Comparison of ENCODE assay signal across 9 mouse cellular contexts in the genomic region with DNA sequence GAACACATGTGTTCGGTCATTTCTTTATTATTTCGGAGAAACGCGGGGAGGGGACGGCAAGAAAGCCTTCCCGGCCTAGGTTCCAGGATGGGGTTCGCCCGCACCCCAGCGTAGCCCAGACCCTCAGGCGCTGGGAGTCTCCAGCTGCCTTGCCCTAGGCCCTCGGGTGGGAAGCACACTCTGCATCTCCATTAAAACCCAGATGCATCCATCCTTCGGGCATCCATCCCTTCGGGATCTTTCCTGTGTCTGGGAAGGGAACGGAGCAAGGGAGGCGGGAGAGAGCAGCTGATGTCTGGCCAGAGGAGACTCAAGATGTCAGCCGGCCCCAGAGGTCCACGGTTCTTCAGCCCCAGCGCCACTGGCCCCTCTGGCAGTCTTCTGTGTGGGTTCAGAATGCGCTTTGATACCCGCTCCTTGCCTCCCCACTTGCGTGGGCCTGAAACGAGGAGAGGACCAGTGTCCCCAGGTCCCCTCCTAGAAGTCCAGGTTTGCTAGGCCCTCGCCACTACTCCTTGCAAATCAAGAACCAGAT. TPM values are rescaled to one million over a fixed set of nuclear protein-coding genes. Genes with fewer than 3 reads are reported as not detected.
A peak's percentile ranks its signal among the peaks of the same experiment; 100 is the strongest.
DNase-seq lines count a peak whose midpoint lies in the region; ATAC-seq and TF ChIP-seq lines count a peak whose summit lies in the region.
"Had no signal": no experiment of that assay in that cellular context is flagged by ENCODE, and none has a peak within 500 bp of the region (broad histone marks: within the 10 kb centered on the region; RNA-seq: fewer than 3 reads in every experiment).

No protein-coding gene starts in this region.

- no peak for TF ChIP-seq CTCF in cerebellum, adult 2 months (IDR thresholded peaks at IDR 0.05; ENCODE audit: borderline replicate concordance, insufficient read depth, low read depth, low read length)
- no peak for TF ChIP-seq CTCF in heart, postnatal 0 days (IDR thresholded peaks at IDR 0.05; ENCODE audit: low read depth)

- DNase-seq in kidney, adult 11 months = no peak
- DNase-seq in cerebellum, adult 2 months = peak; percentile 59 to 79
- DNase-seq in heart, postnatal 0 days (ENCODE audit: low spot score) = no peak
- peak; percentile 72 for DNase-seq in midbrain, embryonic 14.5 days
- DNase-seq in gastrocnemius, postnatal 36 days = no peak
- DNase-seq in natural killer cell, adult 2 months (ENCODE audit: low spot score in 2 of 2) = no peak
- DNase-seq in lung, postnatal 4 days = no peak

- no peak for ATAC-seq in kidney, embryonic 14.5 days (ENCODE audit: low FRiP score, low TSS enrichment)
- no peak for ATAC-seq in heart, postnatal 0 days (ENCODE audit: insufficient read depth, low read depth)
- ATAC-seq in midbrain, embryonic 14.5 days (ENCODE audit: low FRiP score, low TSS enrichment) = peak; percentile 36; the same call in 1 of the 2 replicates

- H3K4me2 ChIP-seq in kidney, embryonic 14.5 days (replicated peaks; ENCODE audit: low read depth, low read length) = peak overlapping the region; percentile 32
- peak overlapping the region; percentile 56 for H3K4me2 ChIP-seq in heart, postnatal 0 days (ENCODE audit: low read depth, low read length)
- peak overlapping the region; percentile 75 for H3K4me2 ChIP-seq in midbrain, embryonic 14.5 days (ENCODE audit: low read length)

- intact Hi-C loops in gastrocnemius, postnatal 36 days (cut with DNase I) = no loop called here

- H3K9me3 ChIP-seq in kidney, embryonic 14.5 days (ENCODE audit: control insufficient read depth, low read length) = no peaks in the 10 kb centered on the region
- H3K9me3 ChIP-seq in heart, postnatal 0 days (replicated peaks; ENCODE audit: control insufficient read depth, low read length) = no peaks in the 10 kb centered on the region
- no peaks in the 10 kb centered on the region for H3K9me3 ChIP-seq in midbrain, embryonic 14.5 days (ENCODE audit: control insufficient read depth, low read length)

- TF ChIP-seq POLR2A in cerebellum, adult 2 months (IDR thresholded peaks at IDR 0.05; ENCODE audit: borderline replicate concordance, insufficient read depth, low read length) = no peak

- H3K27me3 ChIP-seq in kidney, embryonic 14.5 days (ENCODE audit: control insufficient read depth, insufficient read depth, low read length) = peaks cover 71% of the 10 kb centered on the region
- H3K27me3 ChIP-seq in cerebellum, adult 2 months (ENCODE audit: control insufficient read depth, insufficient read depth, low read length) = no peaks in the 10 kb centered on the region
- H3K27me3 ChIP-seq in heart, postnatal 0 days (ENCODE audit: control insufficient read depth, insufficient read depth, low read length) = peaks cover 86% of the 10 kb centered on the region
- H3K27me3 ChIP-seq in midbrain, embryonic 14.5 days (ENCODE audit: control insufficient read depth, insufficient read depth, low read length) = peaks cover 15% of the 10 kb centered on the region; the same call in 1 of the 2 replicates

- no peak overlapping the region for H3K27ac ChIP-seq in kidney, embryonic 14.5 days (ENCODE audit: low read depth, low read length)
- H3K27ac ChIP-seq in cerebellum, adult 2 months (ENCODE audit: insufficient read depth, low read length) = peak overlapping the region; percentile 99
- H3K27ac ChIP-seq in heart, postnatal 0 days (ENCODE audit: low read depth) = no peak overlapping the region
- H3K27ac ChIP-seq in midbrain, embryonic 14.5 days (replicated peaks; ENCODE audit: low read depth, low read length) = peak overlapping the region; percentile 99

- no peak for TF ChIP-seq EP300 in heart, postnatal 0 days (IDR thresholded peaks at IDR 0.05; ENCODE audit: low read depth)

- no peaks in the 10 kb centered on the region for H3K36me3 ChIP-seq in kidney, embryonic 14.5 days (ENCODE audit: control insufficient read depth, insufficient read depth, low read length)
- no peaks in the 10 kb centered on the region for H3K36me3 ChIP-seq in heart, postnatal 0 days (replicated peaks; ENCODE audit: control insufficient read depth, insufficient read depth, low read length)
- no peaks in the 10 kb centered on the region for H3K36me3 ChIP-seq in midbrain, embryonic 14.5 days (ENCODE audit: control insufficient read depth, insufficient read depth, low read length)

- no peak overlapping the region; the same call in 1 of the 2 replicates for H3K9ac ChIP-seq in kidney, embryonic 14.5 days (ENCODE audit: low read depth, low read length)
- H3K9ac ChIP-seq in heart, postnatal 0 days (replicated peaks; ENCODE audit: low read depth, low read length) = no peak overlapping the region
- peak overlapping the region; percentile 85 for H3K9ac ChIP-seq in midbrain, embryonic 14.5 days (replicated peaks; ENCODE audit: low read length)

- WGBS in kidney, embryonic 14.5 days = 6% methylated on average over 23 of the region's 23 CpGs
- WGBS in cerebellum, adult 2 months = 4% methylated on average over 23 of the region's 23 CpGs
- WGBS in heart, postnatal 0 days = 9% methylated on average over 23 of the region's 23 CpGs
- 1% methylated on average over 23 of the region's 23 CpGs for WGBS in midbrain, embryonic 14.5 days

- H3K4me3 ChIP-seq in kidney, embryonic 14.5 days (ENCODE audit: low read length) = peak overlapping the region; percentile 34
- H3K4me3 ChIP-seq in cerebellum, adult 2 months (replicated peaks; ENCODE audit: insufficient read depth, low read depth, low read length) = peak overlapping the region; percentile 97
- H3K4me3 ChIP-seq in heart, postnatal 0 days (ENCODE audit: low read depth, low read length) = peak overlapping the region; percentile 40
- peak overlapping the region; percentile 57 for H3K4me3 ChIP-seq in midbrain, embryonic 14.5 days (replicated peaks; ENCODE audit: low read depth, low read length)

- H3K4me1 ChIP-seq in kidney, embryonic 14.5 days (ENCODE audit: control insufficient read depth, insufficient read depth, low read length) = peaks cover 9% of the 10 kb centered on the region; the same call in 1 of the 2 replicates
- peaks cover 6% of the 10 kb centered on the region for H3K4me1 ChIP-seq in cerebellum, adult 2 months (ENCODE audit: control insufficient read depth, insufficient read depth, low read length)
- H3K4me1 ChIP-seq in heart, postnatal 0 days (ENCODE audit: control insufficient read depth, insufficient read depth) = peaks cover 8% of the 10 kb centered on the region; the same call in 1 of the 2 replicates
- 0 out of 2 replicates have a peak, but pooled peaks cover 5% of the 10 kb centered on the region for H3K4me1 ChIP-seq in midbrain, embryonic 14.5 days (ENCODE audit: control insufficient read depth, insufficient read depth, low read length)

RNA-seq across cellular contexts. Expression of gene Nhlh2, which starts 2.3 kb away (rescaled TPM):
- not detected in 2 replicates for polyA plus RNA-seq in kidney, embryonic 14.5 days (2014; fragmentation: Nextera tagmentation; extraction: Ambion mirVana)
- 9.3 and 9.6 TPM in 2 replicates for polyA plus RNA-seq in cerebellum, adult 2 months (2012; rRNA removed)
- not detected in 2 replicates for total RNA-seq in heart, postnatal 0 days (2014; rRNA removed; ENCODE audit: low replicate concordance)
- polyA plus RNA-seq in heart, postnatal 0 days (2015; fragmentation: Nextera tagmentation; extraction: Ambion mirVana) = not detected in 2 replicates
- polyA plus RNA-seq in midbrain, embryonic 14.5 days (2014; fragmentation: Nextera tagmentation; extraction: Ambion mirVana) = 45.0 and 46.2 TPM in 2 replicates
- not detected for total RNA-seq in gastrocnemius, postnatal 36 days (2021)
- total RNA-seq: neutrophil, adult 5-6 weeks had no signal

Comparison
In these comparisons a context has a peak if more than half of its experiments do, and no peak if none do; other contexts are left out.
1. H3K27ac ChIP-seq: peak in cerebellum, adult 2 months (single experiment) and midbrain, embryonic 14.5 days (single experiment); none in kidney, embryonic 14.5 days (single experiment) and heart, postnatal 0 days (single experiment).
2. H3K4me3 ChIP-seq: peak in every context shown above with its lines; median percentile 97 in cerebellum, adult 2 months; 57 in midbrain, embryonic 14.5 days; 40 in heart, postnatal 0 days; 34 in kidney, embryonic 14.5 days.
3. DNase-seq: peak in cerebellum, adult 2 months (2 of 2) and midbrain, embryonic 14.5 days (single experiment); none in kidney, adult 11 months (single experiment), heart, postnatal 0 days (single experiment), gastrocnemius, postnatal 36 days (0 of 2), natural killer cell, adult 2 months (0 of 2) and lung, postnatal 4 days (0 of 2).
4. RNA of gene Nhlh2, which starts 2.3 kb away (polyA plus RNA-seq): 45.0 to 46.2 TPM in midbrain, embryonic 14.5 days and 9.3 to 9.6 TPM in cerebellum, adult 2 months; not detected in kidney, embryonic 14.5 days and not detected in heart, postnatal 0 days; every median in the first group is over 10 times any median in the second.
5. Peak in every context shown above with its lines, with median percentiles within 50 percentile points of each other: H3K4me2 ChIP-seq.